Mouse (Mus musculus) CD8-positive naive resting alpha-beta T cell, adult 2 months (primary cell): ENCODE measurements around the gene Hsd11b2.

ENCODE experiments used
- DNase-seq, 2 experiments: peaks; one replicate each; pipeline ENCODE4 v3.0.0; 2022; ENCODE audit warnings: low read depth in 2 of 2, low spot score in 2 of 2

Hsd11b2 gene

GRCm38 (mm10) chr8:105518436-105519313, at the start of gene Hsd11b2:
Gene Hsd11b2, plus strand, starts transcription at chr8:105518755.
- DNase-seq: peak; percentile 47 to 48

- no peak for DNase-seq
Observed at GRCm38 (mm10) chr8:105469041-105469695, 49.4 kb upstream of the Hsd11b2 start.

DNA sequence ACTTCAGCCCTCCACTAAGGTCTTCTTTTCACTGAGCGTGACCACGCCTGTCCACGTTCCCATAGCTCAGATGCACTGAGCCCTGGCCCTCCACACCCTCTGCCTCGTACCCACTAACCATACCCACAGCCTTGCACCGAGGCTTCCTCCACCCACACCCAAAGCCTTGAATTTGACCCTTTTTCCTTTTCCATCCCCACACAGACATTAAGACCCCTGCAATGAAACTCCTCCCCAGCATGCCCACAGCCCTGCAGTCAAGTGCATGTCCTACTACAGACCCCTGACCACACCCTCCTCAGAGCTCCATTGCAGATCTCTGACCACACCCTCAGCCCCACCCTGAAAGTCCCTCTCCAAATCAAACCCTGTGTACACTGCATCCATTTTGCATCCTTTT, 48.7 kb upstream of the Hsd11b2 start:
- no peak for DNase-seq

GRCm38 (mm10) chr8:105470262-105470661, 48.3 kb upstream of the Hsd11b2 start:
- DNase-seq: no peak

- no peak for DNase-seq
Observed at GRCm38 (mm10) chr8:105470681-105471313, 47.8 kb upstream of the Hsd11b2 start.

- DNase-seq: no peak
Observed at GRCm38 (mm10) chr8:105471314-105472015, 47.1 kb upstream of the Hsd11b2 start, which contains the start of gene Tppp3. Gene Tppp3, minus strand, starts transcription at chr8:105471526.

DNA sequence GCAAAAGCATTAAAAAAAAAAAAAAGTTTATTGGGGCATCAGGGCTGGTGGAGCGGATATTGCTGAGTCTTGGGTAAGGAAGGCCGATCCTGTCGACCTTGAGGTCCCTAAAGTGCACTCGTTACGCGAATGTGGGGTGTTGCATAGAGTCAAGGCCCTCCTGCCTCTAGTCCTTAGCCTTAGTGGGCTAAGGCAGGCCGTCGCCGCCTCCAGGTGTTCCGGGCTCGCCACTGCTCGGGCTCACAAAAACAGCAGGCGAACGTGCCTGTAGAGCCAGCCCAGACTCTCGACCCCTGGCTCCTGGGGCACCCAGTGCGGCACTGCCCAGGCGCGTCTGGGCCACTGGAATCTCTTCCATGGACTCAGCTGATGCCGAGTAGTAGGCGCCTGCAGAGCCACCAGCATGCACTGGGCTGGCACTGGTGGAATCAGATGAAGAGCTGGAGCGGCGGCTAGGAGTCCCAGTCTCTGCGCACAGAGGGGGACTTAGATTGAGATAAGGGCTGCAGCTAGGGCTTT, 46.1 kb upstream of the Hsd11b2 start:
- DNase-seq: no peak

GRCm38 (mm10) chr8:105472983-105473382, 45.6 kb upstream of the Hsd11b2 start:
- no peak for DNase-seq

GRCm38 (mm10) chr8:105473816-105474606, 44.5 kb upstream of the Hsd11b2 start:
- DNase-seq: no peak

DNA sequence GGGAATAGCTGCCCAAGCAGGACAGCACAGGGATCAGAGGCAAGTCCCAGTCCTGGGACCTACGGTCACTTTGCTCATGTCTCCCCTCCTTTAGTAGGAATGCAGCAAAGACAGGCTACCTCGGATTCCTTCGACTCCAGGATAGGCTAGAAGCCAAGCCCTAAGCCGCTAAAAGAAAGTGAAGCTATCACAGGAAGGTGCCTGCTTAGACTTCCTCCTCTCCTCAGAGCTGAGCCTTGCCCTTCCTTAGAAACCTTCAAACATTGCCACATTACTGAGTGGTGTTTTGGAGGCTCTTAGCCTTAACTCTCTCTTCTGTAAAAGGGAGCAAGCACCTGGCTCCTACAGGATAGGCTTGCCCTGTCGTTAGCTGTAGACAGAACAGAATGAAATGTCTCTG, 43.9 kb upstream of the Hsd11b2 start:
- no peak for DNase-seq

- DNase-seq: no peak
Observed at GRCm38 (mm10) chr8:105475254-105475653, 43.3 kb upstream of the Hsd11b2 start.

DNA sequence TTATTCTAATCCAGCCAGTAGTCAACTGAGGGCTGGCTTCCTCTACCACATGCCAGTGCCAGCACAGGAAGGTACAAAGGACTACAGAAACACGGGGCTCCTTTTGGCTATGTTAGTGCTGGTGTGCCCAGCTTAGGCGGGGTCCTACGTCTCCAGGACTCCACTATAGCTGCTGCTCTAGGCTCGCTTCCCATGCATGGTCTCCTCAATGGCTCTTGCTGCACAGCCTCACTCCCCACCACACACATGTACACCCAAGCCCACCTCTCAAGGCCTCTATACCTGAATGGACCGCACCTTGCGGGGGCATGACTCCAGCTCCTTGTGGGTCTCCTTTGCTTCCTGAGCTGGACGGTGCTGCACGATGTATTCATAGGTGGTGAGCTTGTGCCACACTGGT, 42.8 kb upstream of the Hsd11b2 start:
- no peak for DNase-seq

GRCm38 (mm10) chr8:105476161-105476560, 42.4 kb upstream of the Hsd11b2 start:
- DNase-seq: no peak

GRCm38 (mm10) chr8:105476628-105477413, 41.7 kb upstream of the Hsd11b2 start:
- DNase-seq: no peak

- DNase-seq: no peak
Observed at GRCm38 (mm10) chr8:105477792-105478191, 40.8 kb upstream of the Hsd11b2 start.

DNA sequence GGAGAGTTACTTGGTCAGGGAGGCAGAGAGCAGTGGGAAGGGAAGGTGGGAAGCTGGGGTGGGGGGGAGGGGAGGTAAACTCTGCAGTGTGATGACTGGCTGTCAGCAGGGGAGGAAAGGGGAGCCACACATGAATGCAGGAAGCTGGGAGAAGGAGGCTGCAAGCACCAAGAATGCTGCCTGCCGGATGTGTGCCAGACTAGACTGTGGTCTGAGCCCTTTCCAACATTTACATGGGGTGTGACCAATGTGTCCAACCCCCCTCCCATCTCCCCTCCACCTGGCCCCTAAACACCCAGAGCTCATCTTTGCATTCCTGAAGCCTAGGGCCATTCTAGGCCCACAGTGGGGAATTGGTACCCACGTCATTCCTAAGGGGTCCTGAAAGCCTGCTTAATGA, 37.5 kb upstream of the Hsd11b2 start:
- DNase-seq: no peak

DNA sequence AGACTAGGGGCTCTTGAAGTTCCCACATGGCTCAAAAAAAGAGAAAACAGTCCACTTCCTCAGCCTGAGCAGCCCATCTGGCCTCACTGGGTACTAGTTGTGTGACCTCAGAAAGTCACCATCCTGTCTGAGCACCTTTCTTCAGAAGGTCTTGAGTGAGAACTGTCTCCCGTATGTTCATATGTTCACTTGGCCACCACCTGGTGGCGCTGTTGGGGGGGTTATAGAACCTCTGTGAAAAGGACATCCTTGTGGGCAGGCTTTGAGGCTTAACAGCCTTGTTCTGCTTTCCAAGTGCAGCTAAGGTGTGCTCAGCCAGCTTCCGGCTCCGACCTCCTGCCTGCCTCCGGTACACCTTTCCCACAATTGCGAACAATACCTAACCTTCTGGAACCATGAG, 37.1 kb upstream of the Hsd11b2 start:
- DNase-seq: peak in 1 of 2 experiments; percentile 14

DNA sequence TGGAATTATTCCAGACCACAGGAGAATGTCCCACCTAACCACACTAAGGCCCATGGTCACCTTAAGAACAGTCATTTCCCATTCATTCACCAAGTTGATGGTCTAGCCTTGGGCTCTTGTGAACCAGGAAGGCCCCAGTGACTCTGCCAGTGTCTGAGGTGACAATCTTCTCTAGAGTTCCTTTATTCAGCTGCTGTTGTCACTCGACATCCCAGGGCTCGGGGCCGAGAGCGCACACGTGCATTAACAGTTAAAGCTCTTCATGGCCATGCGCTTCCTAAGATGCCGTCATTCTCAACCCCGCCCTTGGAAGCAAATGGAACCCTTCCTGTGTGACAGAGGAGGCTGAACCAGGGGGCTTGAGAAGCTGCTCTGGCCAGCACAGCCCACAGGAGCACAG, 36.4 kb upstream of the Hsd11b2 start:
- DNase-seq: no peak

- no peak for DNase-seq
Observed at GRCm38 (mm10) chr8:105483212-105484029, 35.1 kb upstream of the Hsd11b2 start.
